Mouse (Mus musculus) midbrain, embryonic 12.5 days (tissue): Measurements from ENCODE around the gene Shbg. TPM values are rescaled to one million over a fixed set of nuclear protein-coding genes. Genes with fewer than 3 reads are reported as not detected.

Experiments used
- ATAC-seq: fragments of 200-750 bp; cut with Nextera tagmentation; 2 replicates; pipeline ENCODE4 v1.8.0; 2017; ENCODE audit warnings: low read depth, moderate TSS enrichment, moderate library complexity; ENCODE audit not compliant: low FRiP score
- H3K27ac ChIP-seq: fragments of 300-500 bp; sonication (generic); replicated peaks from 2 replicates; pipeline ENCODE4 v1.5.1; 2016; ENCODE audit warnings: mild to moderate bottlenecking
- H3K27me3 ChIP-seq: fragments of 300-500 bp; sonication (generic); 2 replicates; pipeline ENCODE4 v1.6.1; 2016; ENCODE audit warnings: mild to moderate bottlenecking
- H3K36me3 ChIP-seq: fragments of 300-500 bp; sonication (generic); 2 replicates; pipeline ENCODE4 v1.6.1; 2016
- H3K4me1 ChIP-seq: fragments of 300-500 bp; sonication (generic); 2 replicates; pipeline ENCODE4 v1.6.1; 2016
- H3K4me2 ChIP-seq: fragments of 300-500 bp; sonication (generic); replicated peaks from 2 replicates; pipeline ENCODE4 v1.6.1; 2016; ENCODE audit warnings: mild to moderate bottlenecking, moderate library complexity
- H3K4me3 ChIP-seq: fragments of 300-500 bp; sonication (generic); 2 replicates; pipeline ENCODE4 v1.5.1; 2016; ENCODE audit warnings: mild to moderate bottlenecking
- H3K9ac ChIP-seq: fragments of 300-500 bp; sonication (generic); replicated peaks from 2 replicates; pipeline ENCODE4 v1.6.1; 2016; ENCODE audit warnings: mild to moderate bottlenecking, moderate library complexity
- H3K9me3 ChIP-seq: fragments of 300-500 bp; sonication (generic); 2 replicates; pipeline ENCODE4 v1.6.1; 2016; ENCODE audit warnings: mild to moderate bottlenecking
- WGBS: fragments of 180-500 bp; shearing (Covaris S2); methylation state at CpG from one replicate; pipeline ENCODE4 v1.1.7; 2016; 5-methylcytosine and 5-hydroxymethylcytosine counted together
- microRNA counts: library from miRNA; unstranded; fragments of <30 nt; microRNA quantifications from one replicate; lab custom pipeline; 2017
- microRNA-seq: library from miRNA; unstranded; fragments of <30 nt; microRNA quantifications from one replicate; pipeline ENCODE4, GENCODE M21; 2017
- polyA plus RNA-seq: library from polyadenylated mRNA; unstranded; fragments of >200 nt; fragmentation: Nextera tagmentation; extraction: Ambion mirVana; gene quantifications from 2 replicates; pipeline ENCODE4 v1.2.1, GENCODE M21; 2016

Gene Shbg
- polyA plus RNA-seq, 1 experiment from 2014 or later: not detected

GRCm38 (mm10) chr11:69579128-69580017, 38.3 kb downstream of the Shbg start:
- peak overlapping the region; percentile 82 for H3K9ac ChIP-seq
- peaks cover 43% of the 10 kb centered on the region for H3K4me1 ChIP-seq
- H3K4me2 ChIP-seq: peak overlapping the region; percentile 87
- peaks cover 6% of the 10 kb centered on the region for H3K36me3 ChIP-seq
- H3K27me3 ChIP-seq: no peaks in the 10 kb centered on the region
- H3K27ac ChIP-seq: peak overlapping the region; percentile 94
- peak overlapping the region; percentile 82 for H3K4me3 ChIP-seq
- ATAC-seq: peak; percentile 85
- 2% methylated on average over 39 of the region's 39 CpGs for WGBS
- H3K9me3 ChIP-seq: no peaks in the 10 kb centered on the region

- H3K27ac ChIP-seq: no peak overlapping the region
- no peaks in the 10 kb centered on the region for H3K9me3 ChIP-seq
- peak overlapping the region; percentile 82 for H3K4me3 ChIP-seq
- H3K36me3 ChIP-seq: peaks cover 11% of the 10 kb centered on the region
- peak overlapping the region; percentile 82 for H3K9ac ChIP-seq
- peaks cover 43% of the 10 kb centered on the region for H3K4me1 ChIP-seq
- H3K27me3 ChIP-seq: no peaks in the 10 kb centered on the region
- no peak for ATAC-seq
- peak overlapping the region; percentile 87 for H3K4me2 ChIP-seq
- WGBS: 16% methylated on average over 15 of the region's 15 CpGs
Measured at GRCm38 (mm10) chr11:69578301-69578700, 39.4 kb downstream of the Shbg start.

GRCm38 (mm10) chr11:69576307-69576706, 41.4 kb downstream of the Shbg start:
- H3K9me3 ChIP-seq: no peaks in the 10 kb centered on the region
- H3K4me2 ChIP-seq: no peak overlapping the region
- no peaks in the 10 kb centered on the region for H3K27me3 ChIP-seq
- no peak overlapping the region for H3K27ac ChIP-seq
- peaks cover 35% of the 10 kb centered on the region for H3K4me1 ChIP-seq
- H3K4me3 ChIP-seq: no peak overlapping the region
- H3K9ac ChIP-seq: no peak overlapping the region
- 76% methylated on average over 5 of the region's 5 CpGs for WGBS
- peaks cover 30% of the 10 kb centered on the region for H3K36me3 ChIP-seq
- ATAC-seq: no peak

GRCm38 (mm10) chr11:69575220-69575619, 42.5 kb downstream of the Shbg start:
- no peaks in the 10 kb centered on the region for H3K27me3 ChIP-seq
- no peak overlapping the region for H3K4me2 ChIP-seq
- H3K36me3 ChIP-seq: peaks cover 40% of the 10 kb centered on the region
- H3K4me3 ChIP-seq: no peak overlapping the region
- no peaks in the 10 kb centered on the region for H3K9me3 ChIP-seq
- H3K4me1 ChIP-seq: peaks cover 35% of the 10 kb centered on the region
- no peak for ATAC-seq
- no peak overlapping the region for H3K27ac ChIP-seq
- 65% methylated on average over 3 of the region's 3 CpGs for WGBS
- H3K9ac ChIP-seq: no peak overlapping the region

DNA sequence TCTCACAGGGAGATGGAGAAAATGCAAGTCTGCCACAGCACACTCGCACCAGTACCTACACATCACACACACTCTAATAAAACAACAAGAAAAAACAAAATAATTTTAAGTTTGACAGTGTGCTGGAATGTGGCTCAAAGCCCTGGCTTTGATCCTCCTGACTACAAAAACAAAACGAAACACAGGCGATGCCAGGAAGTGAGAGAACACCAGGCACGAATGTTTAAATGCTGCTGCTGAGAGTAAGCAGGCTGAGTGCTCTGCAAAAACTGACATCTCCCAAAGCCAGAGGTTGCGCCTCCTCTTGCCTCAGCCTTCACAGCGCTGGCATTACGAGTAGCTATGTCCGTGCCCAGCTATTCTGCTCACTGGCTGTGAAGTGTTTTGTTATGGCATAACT, 52.6 kb downstream of the Shbg start:
- Histone ChIP-seq H3K4me1 (peaks cover 21% of the 10 kb centered on the region), H3K4me3 (no peak overlapping the region), H3K4me2 (no peak overlapping the region), H3K36me3 (peaks cover 46% of the 10 kb centered on the region), H3K9me3 (no peaks in the 10 kb centered on the region), H3K27me3 (peaks cover 6% of the 10 kb centered on the region; the same call in 1 of the 2 replicates), H3K27ac (no peak overlapping the region), H3K9ac (no peak overlapping the region)
- 82% methylated on average over 8 of the region's 8 CpGs for WGBS
- no peak for ATAC-seq

MicroRNA genes within 50 kb of the gene (microRNA counts, 519-probe panel; counts per million panel counts)
- not detected for microRNA mmu-miR-1934 (lab: Ali Mortazavi, UCI)
- microRNA mmu-miR-467f (lab: Ali Mortazavi, UCI): 2,729 counts per million, percentile 7 among the panel's probes with 10 or more counts

Small RNAs within 50 kb of the gene (microRNA-seq; reads per million reads assigned to microRNA genes)
- gene Mir1934: 3.9 reads per million, percentile 15 among the genes with 10 or more reads in this experiment
- gene Mir467f: not detected

Other genes starting within 250 kb of the Shbg start
- 78.7 and 88.5 TPM in 2 replicates for gene Chd3, start 248.5 kb downstream of the Shbg start, polyA plus RNA-seq
- 98.9 and 105 TPM in 2 replicates for gene Naa38, start 222.4 kb downstream of the Shbg start, polyA plus RNA-seq
- gene Cyb5d1, start 222.3 kb downstream of the Shbg start, polyA plus RNA-seq: 52.9 and 53.8 TPM in 2 replicates
- 11.4 and 12.1 TPM in 2 replicates for gene Tmem88, start 219.7 kb downstream of the Shbg start, polyA plus RNA-seq
- gene Kdm6b, start 204.2 kb downstream of the Shbg start, polyA plus RNA-seq: 48.7 and 50.7 TPM in 2 replicates
- 1.9 and 2.3 TPM in 2 replicates for gene Dnah2, start 68.8 kb downstream of the Shbg start, polyA plus RNA-seq
- gene Efnb3, start 57.7 kb downstream of the Shbg start, polyA plus RNA-seq: 78.3 and 84.6 TPM in 2 replicates
- 29.6 and 33.2 TPM in 2 replicates for gene Wrap53, start 37.6 kb downstream of the Shbg start, polyA plus RNA-seq
- 109 and 117 TPM in 2 replicates for gene Trp53, start 37.5 kb downstream of the Shbg start, polyA plus RNA-seq
- gene Atp1b2, start 12.0 kb downstream of the Shbg start, polyA plus RNA-seq: 11.4 and 15.2 TPM in 2 replicates
- 22.3 and 23.5 TPM in 2 replicates for gene Sat2, start 4.1 kb upstream of the Shbg start, polyA plus RNA-seq
- 59.2 and 67.1 TPM in 2 replicates for gene Fxr2, start 15.1 kb upstream of the Shbg start, polyA plus RNA-seq
- not detected in 2 replicates for gene Sox15, start 37.4 kb upstream of the Shbg start, polyA plus RNA-seq
- 79.4 and 79.9 TPM in 2 replicates for gene Mpdu1, start 44.7 kb upstream of the Shbg start, polyA plus RNA-seq
- 7.1 and 7.2 TPM in 2 replicates for gene Cd68, start 48.2 kb upstream of the Shbg start, polyA plus RNA-seq
- 608 and 698 TPM in 2 replicates for gene Eif4a1, start 54.5 kb upstream of the Shbg start, polyA plus RNA-seq
- gene Senp3, start 64.2 kb upstream of the Shbg start, polyA plus RNA-seq: 108 and 113 TPM in 2 replicates
- gene Tnfsf13, start 67.9 kb upstream of the Shbg start, polyA plus RNA-seq: 0.41 and 0.77 TPM in 2 replicates
- gene Tnfsf12, start 77.9 kb upstream of the Shbg start, polyA plus RNA-seq: 2.2 and 2.9 TPM in 2 replicates
- gene Tnfsfm13, start 78.2 kb upstream of the Shbg start, polyA plus RNA-seq: 0.65 and 1.3 TPM in 2 replicates
- gene Polr2a, start 140.7 kb upstream of the Shbg start, polyA plus RNA-seq: 32.0 and 37.1 TPM in 2 replicates
- gene Slc35g3, start 144.1 kb upstream of the Shbg start, polyA plus RNA-seq: 0.18 and 0.27 TPM in 2 replicates
- gene Zbtb4, start 148.0 kb upstream of the Shbg start, polyA plus RNA-seq: 2.0 TPM in 2 replicates
- 1.3 and 1.7 TPM in 2 replicates for gene Chrnb1, start 178.0 kb upstream of the Shbg start, polyA plus RNA-seq
- gene Fgf11, start 184.0 kb upstream of the Shbg start, polyA plus RNA-seq: 2.7 and 2.9 TPM in 2 replicates
- gene Tmem102, start 187.7 kb upstream of the Shbg start, polyA plus RNA-seq: 0.42 and 1.2 TPM in 2 replicates
- not detected in 2 replicates for gene Gm39566, start 197.4 kb upstream of the Shbg start, polyA plus RNA-seq
- gene Spem2, start 200.6 kb upstream of the Shbg start, polyA plus RNA-seq: not detected in 2 replicates
- 0.46 TPM in 1 of 2 replicates, not detected in the other for gene Spem1, start 204.3 kb upstream of the Shbg start, polyA plus RNA-seq
- gene Nlgn2, start 219.9 kb upstream of the Shbg start, polyA plus RNA-seq: 14.2 and 14.6 TPM in 2 replicates
- 284 and 302 TPM in 2 replicates for gene Tmem256, start 220.6 kb upstream of the Shbg start, polyA plus RNA-seq
- gene Plscr3, start 228.5 kb upstream of the Shbg start, polyA plus RNA-seq: 62.9 and 70.1 TPM in 2 replicates
- gene Tnk1, start 240.8 kb upstream of the Shbg start, polyA plus RNA-seq: 0.19 and 0.21 TPM in 2 replicates